18 mouse cellular contexts compared by ENCODE assay signal in the genomic region with DNA sequence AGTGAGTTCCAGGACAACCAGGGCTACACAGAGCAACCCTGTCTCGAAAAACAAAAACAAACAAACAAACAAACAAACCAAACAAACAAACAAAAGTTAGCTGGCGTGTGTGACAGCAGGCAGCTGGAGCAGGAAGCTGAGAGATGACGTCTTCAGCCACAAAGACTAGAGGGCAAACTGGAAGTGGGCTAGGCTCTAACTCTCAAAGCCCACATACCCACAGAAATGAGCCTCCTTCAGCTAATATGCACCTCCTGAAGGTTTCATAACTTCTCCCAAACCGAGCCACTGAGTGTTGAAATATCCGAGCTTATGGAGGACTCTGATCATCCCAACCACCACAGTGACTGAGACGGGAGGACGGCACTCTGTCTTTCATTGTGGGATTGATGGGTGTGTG. TPM values are rescaled to one million over a fixed set of nuclear protein-coding genes. Genes with fewer than 3 reads are reported as not detected.
"Had no signal": no experiment of that assay in that cellular context is flagged by ENCODE, and none has a peak within 500 bp of the region (broad histone marks: within the 10 kb centered on the region; RNA-seq: fewer than 3 reads in every experiment).

No protein-coding gene starts in this region.

- ATAC-seq: intestine, embryonic 16.5 days; liver, embryonic 12.5 days had no signal

- H3K9ac ChIP-seq: kidney, embryonic 15.5 days; limb, embryonic 15.5 days; liver, embryonic 12.5 days; lung, embryonic 14.5 days; midbrain, embryonic 12.5 days; neural tube, embryonic 15.5 days had no signal

- H3K36me3 ChIP-seq: kidney, embryonic 15.5 days; limb, embryonic 15.5 days; liver, embryonic 12.5 days; midbrain, embryonic 12.5 days; neural tube, embryonic 15.5 days had no signal

- H3K4me2 ChIP-seq: kidney, embryonic 15.5 days; limb, embryonic 15.5 days; liver, embryonic 12.5 days; lung, embryonic 14.5 days; midbrain, embryonic 12.5 days; neural tube, embryonic 15.5 days had no signal

- H3K27ac ChIP-seq: kidney, embryonic 15.5 days; limb, embryonic 15.5 days; liver, embryonic 12.5 days; midbrain, embryonic 12.5 days; neural tube, embryonic 15.5 days had no signal

- H3K9me3 ChIP-seq: kidney, embryonic 15.5 days; limb, embryonic 15.5 days; midbrain, embryonic 12.5 days; neural tube, embryonic 15.5 days had no signal

- H3K4me3 ChIP-seq: kidney, embryonic 15.5 days; limb, embryonic 15.5 days; liver, embryonic 12.5 days; midbrain, embryonic 12.5 days; neural tube, embryonic 15.5 days had no signal

- DNase-seq: kidney, adult 2 months; kidney, postnatal 14 days; layer of hippocampus, postnatal 36 days; lung, embryonic 14.5 days; lung, postnatal 10 days; right cerebral cortex, adult 18-20 months; right cerebral cortex, postnatal 25 days had no signal

- H3K27me3 ChIP-seq: limb, embryonic 15.5 days; neural tube, embryonic 15.5 days had no signal

- H3K4me1 ChIP-seq: liver, embryonic 12.5 days had no signal

RNA-seq across cellular contexts. Expression of gene Tex26, which starts 7.0 kb away (rescaled TPM):
- total RNA-seq: left cerebral cortex, postnatal 25 days; megakaryocyte-erythroid progenitor cell, adult 5-6 weeks had no signal
- polyA plus RNA-seq: kidney, adult 2 months; large intestine, adult 2 months; liver, embryonic 16.5 days; small intestine, adult 2 months had no signal

RNA-seq across cellular contexts. Expression of gene Medag, which starts 34.9 kb away (rescaled TPM):
- total RNA-seq: megakaryocyte-erythroid progenitor cell, adult 5-6 weeks had no signal
